Comparison of ENCODE assay signal across 10 mouse cellular contexts in genomic region chr11:109440641-109441040, GRCm38 (mm10). TPM values are rescaled to one million over a fixed set of nuclear protein-coding genes. Genes with fewer than 3 reads are reported as not detected.
DNase-seq lines count a peak whose midpoint lies in the region; ATAC-seq lines count a peak whose summit lies in the region.
"Had no signal": no experiment of that assay in that cellular context is flagged by ENCODE, and none has a peak within 500 bp of the region (broad histone marks: within the 10 kb centered on the region; RNA-seq: fewer than 3 reads in every experiment).

No protein-coding gene starts in this region.

- DNase-seq in heart, adult 11 months, result no peak
- peak; percentile 33 for DNase-seq in CD4-positive helper T cell, adult 2 months (ENCODE audit: low read depth, low spot score)
- no peak for DNase-seq in hindbrain, embryonic 11.5 days (ENCODE audit: low spot score)
- DNase-seq in adrenal gland, postnatal 4 days (ENCODE audit: low spot score in 2 of 2), result no peak
- DNase-seq in testis, postnatal 14 days (ENCODE audit: low spot score), result no peak
- no peak for DNase-seq in right cerebral cortex, postnatal 10 days (ENCODE audit: low spot score in 2 of 2)

- H3K4me2 ChIP-seq in heart, embryonic 11.5 days, result peak overlapping the region; percentile 93
- H3K4me2 ChIP-seq in hindbrain, embryonic 11.5 days (replicated peaks; ENCODE audit: low read depth, low read length), result no peak overlapping the region; the same call in 1 of the 2 replicates

- H3K27ac ChIP-seq in heart, embryonic 11.5 days (ENCODE audit: low read depth, low read length), result no peak overlapping the region
- no peak overlapping the region for H3K27ac ChIP-seq in hindbrain, embryonic 11.5 days (ENCODE audit: low read depth, low read length)
- H3K27ac ChIP-seq in macrophage, result no peak overlapping the region

- H3K79me2 ChIP-seq in macrophage (ENCODE audit: inconsistent target), result no peaks in the 10 kb centered on the region

- WGBS in heart, embryonic 11.5 days (ENCODE audit: insufficient replicate concordance), result 52% methylated on average over 4 of the region's 4 CpGs
- 56% methylated on average over 4 of the region's 4 CpGs for WGBS in hindbrain, embryonic 11.5 days
- WGBS in macrophage (ENCODE audit: missing documents), result 69% methylated on average over 4 of the region's 4 CpGs

- 0 out of 2 replicates have a peak, but pooled peaks cover 1% of the 10 kb centered on the region for H3K36me3 ChIP-seq in heart, embryonic 11.5 days (ENCODE audit: control insufficient read depth, insufficient read depth, low read length)
- no peaks in the 10 kb centered on the region for H3K36me3 ChIP-seq in hindbrain, embryonic 11.5 days (ENCODE audit: control insufficient read depth, insufficient read depth, low read length)
- 0 out of 2 replicates have a peak, but pooled peaks cover 5% of the 10 kb centered on the region for H3K36me3 ChIP-seq in macrophage (ENCODE audit: inconsistent target)

- H3K27me3 ChIP-seq in heart, embryonic 11.5 days (ENCODE audit: control insufficient read depth, insufficient read depth, low read length), result no peaks in the 10 kb centered on the region
- H3K27me3 ChIP-seq in hindbrain, embryonic 11.5 days (ENCODE audit: control insufficient read depth, insufficient read depth, low read length), result peaks cover 2% of the 10 kb centered on the region; the same call in 1 of the 2 replicates

- H3K9me3 ChIP-seq in heart, embryonic 11.5 days (replicated peaks; ENCODE audit: control insufficient read depth, low read length), result no peaks in the 10 kb centered on the region
- no peaks in the 10 kb centered on the region for H3K9me3 ChIP-seq in hindbrain, embryonic 11.5 days (ENCODE audit: control insufficient read depth, low read length)

- no peak for ATAC-seq in heart, embryonic 11.5 days (replicated peaks; ENCODE audit: insufficient number of reproducible peaks, low FRiP score, low TSS enrichment)
- no peak for ATAC-seq in hindbrain, embryonic 11.5 days (ENCODE audit: low FRiP score)

- peaks cover 8% of the 10 kb centered on the region for H3K4me1 ChIP-seq in heart, embryonic 11.5 days (ENCODE audit: control insufficient read depth, insufficient read depth, low read length)
- H3K4me1 ChIP-seq in hindbrain, embryonic 11.5 days (replicated peaks; ENCODE audit: control insufficient read depth, insufficient read depth, low read length), result 0 out of 2 replicates have a peak, but pooled peaks cover 2% of the 10 kb centered on the region

- peak overlapping the region; percentile 78; the same call in 1 of the 2 replicates for H3K9ac ChIP-seq in heart, embryonic 11.5 days (ENCODE audit: low read depth, low read length)
- no peak overlapping the region for H3K9ac ChIP-seq in hindbrain, embryonic 11.5 days (ENCODE audit: low read depth, low read length)

- H3K4me3 ChIP-seq in heart, embryonic 11.5 days (ENCODE audit: low read depth, low read length), result peak overlapping the region; percentile 62
- peak overlapping the region; percentile 33; the same call in 1 of the 2 replicates for H3K4me3 ChIP-seq in hindbrain, embryonic 11.5 days (ENCODE audit: low read depth, low read length)
- peak overlapping the region; percentile 59 for H3K4me3 ChIP-seq in macrophage (ENCODE audit: inconsistent target)

RNA-seq across cellular contexts. Expression of gene Amz2, which starts 14.9 kb away (rescaled TPM):
- polyA plus RNA-seq in heart, embryonic 11.5 days (2014; fragmentation: Nextera tagmentation; extraction: Ambion mirVana), result 37.6 and 38.8 TPM in 2 replicates
- 49.9 and 50.4 TPM in 2 replicates for polyA plus RNA-seq in hindbrain, embryonic 11.5 days (2014; fragmentation: Nextera tagmentation; extraction: Ambion mirVana)
- total RNA-seq in macrophage (2018; cell fraction: chromatin; rRNA removed), result 10 to 100 TPM; 25.6 to 95.9 (median 56.5) TPM
- total RNA-seq in macrophage (2018; cell fraction: cytosol; rRNA removed), result 10 to 100 TPM; 24.6 to 33.2 (median 29.0) TPM
- total RNA-seq in macrophage (2018; cell fraction: nucleus; rRNA removed), result 10 to 100 TPM; 32.1 to 79.2 (median 45.3) TPM
- polyA plus RNA-seq in macrophage (2018), result 22.7 to 28.5 TPM (median 22.9 TPM) in 3 replicates
- total RNA-seq in adrenal gland, postnatal 4 days (2021), result 10 to 100 TPM; 55.7 to 61.1 TPM

RNA-seq across cellular contexts. Expression of gene 9930022D16Rik, which starts 26.9 kb away (rescaled TPM):
- 0.11 TPM in 1 of 2 replicates, not detected in the other for polyA plus RNA-seq in heart, embryonic 11.5 days (2014; fragmentation: Nextera tagmentation; extraction: Ambion mirVana)
- polyA plus RNA-seq in hindbrain, embryonic 11.5 days (2014; fragmentation: Nextera tagmentation; extraction: Ambion mirVana), result not detected in 2 replicates
- 10 to 100 TPM in 16 of 26 experiments, 1 to 10 TPM in 10; 4.7 to 50.1 (median 11.3) TPM for total RNA-seq in macrophage (2018; cell fraction: chromatin; rRNA removed)
- total RNA-seq in macrophage (2018; cell fraction: cytosol; rRNA removed), result 1 to 10 TPM in 3 of 26 experiments, under 1 TPM in 23; 0.04 to 2.1 (median 0.42) TPM
- total RNA-seq in macrophage (2018; cell fraction: nucleus; rRNA removed), result 10 to 100 TPM in 19 of 26 experiments, 1 to 10 TPM in 7; 5.1 to 42.5 (median 15.9) TPM
- 0.28 to 1.1 TPM (median 0.40 TPM) in 3 replicates for polyA plus RNA-seq in macrophage (2018)
- not detected for total RNA-seq in adrenal gland, postnatal 4 days (2021)
- polyA plus RNA-seq: cerebellum, adult 2 months; testis, adult 2 months had no signal

RNA-seq across cellular contexts. Expression of gene Arsg, which starts 32.5 kb away (rescaled TPM):
- 4.2 and 5.1 TPM in 2 replicates for polyA plus RNA-seq in heart, embryonic 11.5 days (2014; fragmentation: Nextera tagmentation; extraction: Ambion mirVana)
- 3.1 and 4.2 TPM in 2 replicates for polyA plus RNA-seq in hindbrain, embryonic 11.5 days (2014; fragmentation: Nextera tagmentation; extraction: Ambion mirVana)
- 10 to 100 TPM; 10.1 to 29.8 (median 19.5) TPM for total RNA-seq in macrophage (2018; cell fraction: chromatin; rRNA removed)
- 1 to 10 TPM; 1.9 to 5.1 (median 3.2) TPM for total RNA-seq in macrophage (2018; cell fraction: cytosol; rRNA removed)
- 10 to 100 TPM in 17 of 26 experiments, 1 to 10 TPM in 9; 6.0 to 20.6 (median 11.4) TPM for total RNA-seq in macrophage (2018; cell fraction: nucleus; rRNA removed)
- polyA plus RNA-seq in macrophage (2018), result 2.1 to 3.4 TPM (median 2.5 TPM) in 3 replicates
- total RNA-seq in adrenal gland, postnatal 4 days (2021), result 10 to 100 TPM; 10.4 to 14.5 TPM

RNA-seq across cellular contexts. Expression of gene Slc16a6, which starts 32.8 kb away (rescaled TPM):
- 10.2 and 12.7 TPM in 2 replicates for polyA plus RNA-seq in heart, embryonic 11.5 days (2014; fragmentation: Nextera tagmentation; extraction: Ambion mirVana)
- polyA plus RNA-seq in hindbrain, embryonic 11.5 days (2014; fragmentation: Nextera tagmentation; extraction: Ambion mirVana), result 4.6 and 6.0 TPM in 2 replicates
- 100 to 1,000 TPM in 25 of 26 experiments, 10 to 100 TPM in 1; 68.8 to 273 (median 190) TPM for total RNA-seq in macrophage (2018; cell fraction: chromatin; rRNA removed)
- total RNA-seq in macrophage (2018; cell fraction: cytosol; rRNA removed), result 100 to 1,000 TPM in 5 of 26 experiments, 10 to 100 TPM in 21; 41.7 to 127 (median 76.9) TPM
- total RNA-seq in macrophage (2018; cell fraction: nucleus; rRNA removed), result 100 to 1,000 TPM in 25 of 26 experiments, 10 to 100 TPM in 1; 85.2 to 241 (median 194) TPM
- 42.9 to 88.7 TPM (median 63.5 TPM) in 3 replicates for polyA plus RNA-seq in macrophage (2018)
- total RNA-seq in adrenal gland, postnatal 4 days (2021), result 1 to 10 TPM; 5.7 to 9.0 TPM
